Mouse (Mus musculus) lung, adult 2 months (tissue): ENCODE data around the gene Map10.

Experiments
- CTCF ChIP-seq: fragments of 200-500 bp; IDR thresholded peaks from 2 replicates; pipeline ENCODE4 v1.5.1; 2011; ENCODE audit warnings: mild to moderate bottlenecking, low read length, control low read depth; ENCODE audit not compliant: insufficient read depth
- POLR2A ChIP-seq: fragments of 200-500 bp; IDR thresholded peaks from 2 replicates; pipeline ENCODE4 v1.6.1; 2011; ENCODE audit warnings: low read depth, mild to moderate bottlenecking, control low read depth, low read length, borderline replicate concordance; ENCODE audit errors: extremely low read depth

- TF ChIP-seq POLR2A (no peak), CTCF (no peak)
These were observed 11.1 kb upstream of the Map10 start for GRCm38 (mm10) chr8:125658508-125658907.
